Mouse (Mus musculus) MEL (cell line): ENCODE measurements around the gene Tmem150c.
A peak's percentile ranks its signal among the peaks of the same experiment; 100 is the strongest.

Source experiments
- CHD2 ChIP-seq: IDR thresholded peaks from 2 replicates; pipeline ENCODE4 v1.6.1; 2011; ENCODE audit warnings: low read length, improper control_type of control experiment
- CTCF ChIP-seq, 3 experiments: IDR thresholded peaks in 2 of 3; conservative IDR thresholded peaks in 1 of 3; 2 replicates each; pipeline ENCODE4 v1.5.1; 2011 to 2012; ENCODE audit warnings: low read length in 3 of 3, low read depth in 2 of 3, mild to moderate bottlenecking in 2 of 3, improper control_type of control experiment in 1 of 3, inconsistent platforms in 1 of 3, mixed read lengths in 1 of 3, moderate library complexity in 1 of 3; ENCODE audit not compliant: control insufficient read depth in 1 of 3, insufficient read depth in 1 of 3, poor library complexity in 1 of 3, severe bottlenecking in 1 of 3
- EP300 ChIP-seq, 2 experiments: IDR thresholded peaks; 2 replicates each; pipeline ENCODE4 v1.6.1; 2011; ENCODE audit warnings: improper control_type of control experiment in 2 of 2, low read length in 2 of 2, low read depth in 1 of 2, mild to moderate bottlenecking in 1 of 2
- JUND ChIP-seq: IDR thresholded peaks from 2 replicates; pipeline ENCODE4 v1.6.1; 2011; ENCODE audit warnings: low read depth, mild to moderate bottlenecking, improper control_type of control experiment, low read length
- KAT2A ChIP-seq: conservative IDR thresholded peaks from 2 replicates; pipeline ENCODE4 v1.6.1; 2012; ENCODE audit warnings: low read depth, low read length, improper control_type of control experiment, inconsistent platforms
- POLR2A ChIP-seq, 2 experiments: IDR thresholded peaks; 2 replicates each; pipeline ENCODE4 v1.6.1; 2011 to 2012; ENCODE audit warnings: low read length in 2 of 2, mild to moderate bottlenecking in 2 of 2, control low read depth in 1 of 2, improper control_type of control experiment in 1 of 2, low read depth in 1 of 2, moderate library complexity in 1 of 2; ENCODE audit not compliant: control insufficient read depth in 1 of 2, insufficient read depth in 1 of 2, poor library complexity in 1 of 2
- USF1 ChIP-seq: IDR thresholded peaks from 2 replicates; pipeline ENCODE4 v1.6.1; 2014; ENCODE audit warnings: low read depth, mild to moderate bottlenecking, inconsistent platforms, low read length, improper control_type of control experiment, moderate library complexity
- USF2 ChIP-seq, 2 experiments: IDR thresholded peaks; 2 replicates each; pipeline ENCODE4 v1.6.1; 2011 to 2012; ENCODE audit warnings: improper control_type of control experiment in 2 of 2, low read length in 2 of 2, borderline replicate concordance in 1 of 2, inconsistent platforms in 1 of 2, low read depth in 1 of 2, mild to moderate bottlenecking in 1 of 2; ENCODE audit not compliant: insufficient read depth in 1 of 2
- ZKSCAN1 ChIP-seq: IDR thresholded peaks from 2 replicates; pipeline ENCODE4 v1.6.1; 2012; ENCODE audit warnings: low read depth, mild to moderate bottlenecking, inconsistent platforms, low read length, improper control_type of control experiment, moderate library complexity

DNA sequence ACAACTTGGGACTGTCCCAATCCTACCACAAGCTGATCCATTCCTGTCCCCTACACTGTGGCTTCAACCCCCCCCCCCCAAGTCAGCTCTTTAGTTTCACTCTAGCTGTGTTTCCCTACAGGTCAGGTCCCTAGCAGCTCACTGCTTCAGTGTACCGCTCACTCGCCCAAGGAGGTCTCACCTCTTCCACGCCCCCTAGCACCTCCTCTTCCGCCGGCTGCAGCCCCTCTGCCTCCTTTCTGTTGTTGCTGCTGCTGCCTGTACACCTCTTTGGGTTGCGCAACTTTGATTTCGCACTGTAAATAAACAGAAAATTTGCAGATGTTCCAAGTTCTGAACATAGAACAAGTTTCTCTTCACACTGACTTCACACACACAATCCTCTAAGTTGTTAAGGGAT lies 122.9 kb downstream of the Tmem150c start:
- TF ChIP-seq CTCF (IDR thresholded peaks at IDR 0.05 in 2 of 3, conservative IDR thresholded peaks at IDR 0.05 in 1 of 3; ENCODE audit: control insufficient read depth in 1 of 3, insufficient read depth in 1 of 3, low read depth in 2 of 3, low read length in 3 of 3, poor library complexity in 1 of 3, severe bottlenecking in 1 of 3) (no peak), KAT2A (no peak), EP300 (IDR thresholded peaks at IDR 0.05; ENCODE audit: low read depth in 1 of 2, low read length in 2 of 2) (no peak), ZKSCAN1 (no peak), POLR2A (IDR thresholded peaks at IDR 0.05; ENCODE audit: control insufficient read depth in 1 of 2, insufficient read depth in 1 of 2, low read depth in 1 of 2, low read length in 2 of 2, poor library complexity in 1 of 2) (0 out of 4 replicates have a peak, but pooled peaks of 1 of the 2 experiments have one; percentile 11), USF1 (no peak), USF2 (IDR thresholded peaks at IDR 0.05; ENCODE audit: borderline replicate concordance in 1 of 2, insufficient read depth in 1 of 2, low read depth in 1 of 2, low read length in 2 of 2) (no peak), JUND (no peak), CHD2 (no peak)
